Mouse (Mus musculus): ENCODE measurements around the gene Plekhg2.

The Plekhg2 gene

DNA sequence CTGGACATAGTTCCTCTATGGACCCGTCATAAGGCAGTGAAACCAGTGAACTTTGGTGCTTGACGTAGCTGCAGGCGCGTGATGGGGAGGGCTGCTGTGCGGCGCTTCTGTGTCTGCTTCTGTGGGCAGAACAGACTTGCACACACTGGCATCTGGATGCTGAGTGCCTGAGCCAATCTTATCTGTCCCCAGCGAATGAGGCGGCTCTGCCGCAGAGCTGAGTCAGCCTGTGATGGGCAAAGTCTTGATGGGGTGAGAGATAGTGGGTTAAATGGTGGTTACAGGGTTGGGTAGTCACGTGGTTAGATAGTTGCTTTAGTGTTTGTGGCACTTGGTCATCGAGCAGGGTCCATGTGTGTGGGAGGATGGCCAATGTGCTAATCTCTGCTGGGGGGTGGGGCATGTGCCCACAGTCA, 10.6 kb upstream of the Plekhg2 start:
- peak; percentile 100 for DNase-seq (ENCODE audit: low read depth)

DNA sequence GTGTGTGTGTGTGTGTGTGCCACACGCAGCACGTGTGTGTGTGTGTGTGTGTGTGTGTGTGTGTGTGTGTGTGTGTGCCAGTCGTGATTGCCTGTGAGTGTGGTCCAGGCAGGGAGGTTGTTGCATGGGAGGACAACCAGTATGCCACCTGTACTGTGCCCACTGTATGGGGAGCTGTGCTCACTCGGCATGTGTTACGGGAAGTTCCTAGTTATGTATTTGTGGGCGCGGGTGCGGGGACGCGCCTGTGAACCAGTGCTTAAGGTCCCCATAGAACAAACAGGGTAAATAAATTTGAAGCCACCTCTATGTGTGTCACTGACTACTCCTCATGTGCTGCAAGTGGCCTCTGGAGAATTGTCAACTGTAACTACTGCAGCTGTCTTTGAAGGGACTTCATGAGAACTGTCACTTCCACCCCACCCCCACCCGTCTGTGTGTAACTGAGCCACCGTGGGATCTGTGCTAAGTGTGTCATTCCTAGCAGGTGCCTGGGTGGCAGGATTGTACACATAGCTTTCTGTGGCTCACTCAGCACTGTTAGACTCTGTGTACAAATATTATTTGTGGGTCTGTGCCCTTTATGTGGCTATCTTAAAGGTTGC, 10.1 kb upstream of the Plekhg2 start:
- DNase-seq (ENCODE audit: low read depth): no peak

DNA sequence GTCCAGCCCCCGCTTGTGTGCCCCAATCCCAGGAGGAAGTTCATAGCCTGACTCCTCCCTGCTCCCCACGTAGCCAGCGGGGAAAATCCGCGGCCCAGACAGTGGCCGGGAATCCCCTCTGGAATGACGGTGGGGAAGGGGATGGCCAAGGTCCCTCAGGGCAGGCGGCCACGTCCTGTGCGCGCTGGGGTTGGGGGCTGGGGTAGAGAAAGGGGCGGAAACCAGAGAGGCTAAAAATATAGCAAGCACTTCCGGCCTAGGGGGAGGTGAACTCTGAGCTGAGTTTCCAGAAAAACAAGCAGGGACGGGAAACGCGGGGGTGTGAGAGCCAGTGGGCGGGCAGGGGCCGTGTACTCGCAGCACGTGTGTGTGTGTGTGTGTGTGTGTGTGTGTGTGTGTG, 9.5 kb upstream of the Plekhg2 start:
- DNase-seq (ENCODE audit: low read depth): peak; percentile 95

DNA sequence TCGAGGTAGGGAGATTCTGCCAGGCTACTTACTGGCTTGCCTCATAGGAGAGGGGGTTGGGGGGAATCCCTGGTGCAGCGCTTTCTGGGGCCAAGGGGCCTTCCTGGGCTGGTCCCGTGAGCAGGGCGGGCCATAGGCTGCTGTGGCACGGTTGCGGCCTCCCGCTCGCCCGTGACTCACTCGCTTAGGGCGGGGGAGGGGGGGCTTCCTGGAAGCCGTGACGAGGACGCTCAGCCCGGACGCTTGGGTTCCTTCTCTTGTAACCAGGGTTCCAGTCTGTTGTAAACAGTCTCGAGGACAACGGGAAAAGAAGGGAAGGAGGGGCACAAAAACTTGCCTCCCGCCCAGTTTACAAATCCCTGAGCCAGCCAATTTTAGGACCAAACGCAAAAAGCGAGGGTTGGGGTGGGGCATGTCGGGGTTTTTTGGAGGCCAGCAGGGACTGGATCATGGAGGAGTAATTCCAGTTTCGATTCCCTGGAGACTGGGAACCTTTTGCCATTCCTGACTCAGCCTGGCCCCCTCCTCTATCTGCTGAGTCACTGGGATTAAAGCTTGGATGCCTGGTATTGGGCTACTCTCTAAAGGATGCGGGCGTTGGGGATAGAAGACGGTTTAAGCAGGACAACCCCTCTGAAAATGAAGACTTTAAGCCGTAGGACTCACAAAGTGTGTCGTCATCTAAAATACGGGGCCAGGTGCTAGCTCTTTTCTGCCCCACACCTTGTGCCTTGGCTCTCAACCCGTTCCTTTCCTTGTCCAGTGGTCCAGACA, 8.8 kb upstream of the Plekhg2 start:
- peak; percentile 96 for DNase-seq (ENCODE audit: low read depth)

DNA sequence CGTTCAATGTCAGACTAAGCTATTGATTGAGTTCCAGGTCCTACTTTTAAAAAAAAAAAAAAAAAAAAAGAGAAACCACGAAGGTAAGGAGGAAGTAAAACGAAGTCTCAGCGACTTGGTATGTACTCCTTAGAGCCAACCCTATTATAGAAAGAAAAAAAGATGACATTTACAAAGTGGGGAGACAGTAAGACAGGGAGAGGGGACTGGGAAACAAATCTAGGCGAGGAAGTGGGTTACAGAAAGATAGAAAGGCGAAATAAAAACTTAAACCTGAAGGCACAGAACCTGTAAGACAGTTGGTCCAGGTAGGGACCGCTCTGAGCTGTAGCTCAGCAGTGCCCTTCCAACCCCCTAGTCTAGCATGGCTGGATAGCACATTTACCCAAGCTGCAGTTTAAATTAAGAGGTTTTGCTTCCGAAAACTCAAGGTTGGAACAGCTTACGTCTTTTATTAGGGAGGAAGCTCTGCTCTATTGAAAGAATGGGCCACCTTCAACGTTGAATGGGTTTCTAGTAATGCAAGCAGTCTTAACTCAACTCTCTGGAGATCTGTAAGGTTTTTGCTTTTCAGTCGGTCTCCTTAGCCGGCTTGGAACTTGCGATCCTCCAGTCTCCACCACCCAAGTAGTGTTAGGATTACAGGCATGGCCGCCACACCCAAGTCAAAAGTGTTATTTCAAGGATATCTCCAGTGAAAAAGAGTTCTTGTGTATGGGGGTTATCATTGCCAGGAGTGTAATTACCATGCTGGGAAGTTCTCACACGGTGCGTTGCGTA, 8.0 kb upstream of the Plekhg2 start, which contains the start of gene Zfp36:
Gene Zfp36, minus strand, starts transcription at position 17 of the 780 bp plus-strand sequence.
- no peak for DNase-seq (ENCODE audit: low read depth)

DNA sequence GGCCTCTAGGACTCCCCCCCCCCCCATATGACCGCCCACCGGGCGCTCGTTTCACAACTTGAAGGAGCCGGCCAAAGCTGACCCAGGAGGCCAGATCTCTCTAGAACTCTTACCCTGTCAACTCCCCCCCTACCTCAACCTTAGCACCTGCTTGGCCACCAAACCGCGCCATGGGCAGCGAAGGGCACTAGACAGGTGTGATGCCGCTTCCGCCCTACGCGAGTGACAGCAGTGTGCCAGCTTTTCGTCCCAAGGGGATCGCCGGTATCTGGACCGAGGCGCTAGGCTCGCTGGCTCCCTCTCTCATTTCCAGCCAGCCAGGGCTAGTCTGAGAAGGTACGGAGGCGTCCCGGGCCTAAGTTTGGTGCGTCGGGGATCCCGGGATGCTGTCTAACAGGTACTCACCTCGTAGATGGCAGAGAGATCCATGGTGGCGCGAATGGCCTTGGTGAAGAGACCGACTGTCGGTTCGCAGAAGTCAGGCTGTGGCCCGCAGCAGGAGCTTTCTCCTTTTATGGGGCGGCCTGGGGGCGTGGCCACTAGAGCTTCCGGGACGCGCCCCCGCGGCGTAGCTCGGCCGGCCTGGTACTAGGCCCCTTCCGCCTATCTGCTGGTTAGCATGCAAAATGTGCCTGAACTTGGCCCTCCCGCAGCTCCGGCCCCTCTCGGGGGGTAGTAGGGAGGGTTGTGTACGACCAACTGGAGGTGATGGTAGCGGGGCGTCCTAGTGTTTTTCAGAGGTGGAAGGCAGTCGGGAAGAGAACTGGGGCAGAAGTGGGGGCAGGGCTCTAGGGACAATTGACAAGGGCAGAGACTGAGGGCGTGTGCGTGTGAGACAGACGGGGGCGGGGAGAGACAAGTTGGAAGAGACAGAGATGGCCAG, 6.6 kb upstream of the Plekhg2 start:
- DNase-seq (ENCODE audit: low read depth): peak; percentile 96

DNA sequence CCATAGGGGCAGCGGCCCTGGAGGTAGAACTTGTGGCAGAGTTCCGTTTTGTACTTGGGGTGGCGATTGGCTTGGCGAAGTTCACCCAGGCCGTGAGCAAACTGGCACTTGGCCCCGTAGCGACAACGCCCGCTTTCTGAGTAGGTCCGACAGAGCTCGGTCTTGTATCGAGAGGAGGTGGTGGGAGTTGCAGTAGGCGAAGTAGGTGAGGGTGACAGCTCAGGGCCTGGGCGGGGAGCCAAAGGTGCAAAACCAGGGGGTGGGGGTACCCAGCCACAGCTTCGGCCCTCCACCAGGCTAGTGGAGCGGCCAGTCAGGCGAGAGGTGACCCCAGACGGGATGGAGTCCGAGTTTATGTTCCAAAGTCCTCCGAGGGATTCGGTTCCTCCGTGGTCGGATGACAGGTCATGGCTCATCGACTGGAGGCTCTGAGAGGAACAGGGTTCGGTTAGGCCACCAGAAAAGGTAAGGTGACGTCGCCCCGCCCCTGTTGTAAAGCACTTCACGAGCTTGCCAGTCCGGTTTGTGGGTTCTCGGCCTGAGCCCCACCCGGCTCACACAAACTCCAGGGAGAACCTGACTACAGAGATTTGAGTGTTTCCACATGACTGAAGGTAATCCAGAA, 5.8 kb upstream of the Plekhg2 start:
- peak; percentile 70 for DNase-seq (ENCODE audit: low read depth)

DNA sequence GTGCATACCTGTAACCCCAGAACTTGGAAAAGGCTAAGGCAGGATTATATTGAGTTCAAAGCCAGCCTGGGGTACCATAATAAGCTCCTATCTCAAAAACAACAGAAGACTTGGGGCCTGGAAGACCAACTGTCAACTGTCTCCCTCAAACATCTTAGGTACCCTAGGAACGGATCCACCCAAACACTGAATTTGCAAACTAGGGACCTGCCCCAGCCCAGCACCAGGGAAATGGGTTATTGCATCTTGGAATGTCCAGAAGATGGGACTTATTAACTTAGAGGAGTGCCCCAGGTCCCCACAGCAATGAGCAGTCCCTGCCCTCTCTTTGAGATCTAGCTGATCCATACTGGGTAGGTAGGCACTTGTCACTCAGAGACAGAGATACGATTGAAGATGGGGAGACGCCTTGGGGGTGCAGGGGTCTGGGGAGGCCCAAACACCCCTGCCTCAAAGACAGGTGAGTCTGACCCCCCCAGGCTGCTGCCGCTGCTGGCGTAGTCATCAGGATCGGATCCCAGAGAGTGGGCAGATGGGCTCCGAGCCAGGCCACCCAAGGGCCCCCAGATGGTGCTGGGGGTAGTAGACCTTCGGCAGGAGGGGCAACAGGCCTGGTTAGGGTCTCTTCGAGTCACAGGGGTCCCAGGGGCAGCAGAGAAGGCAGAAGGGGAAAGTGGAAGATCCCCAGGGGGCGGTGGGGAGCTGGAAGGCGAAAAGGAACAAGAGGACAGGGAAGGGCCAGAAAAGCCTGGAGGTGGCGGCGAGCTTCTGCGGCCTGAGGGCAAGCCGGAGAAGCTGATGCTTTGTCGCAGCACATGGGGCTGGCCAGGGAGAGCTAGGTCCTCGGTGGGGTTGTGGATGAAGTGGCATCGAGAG, 5.0 kb upstream of the Plekhg2 start:
- DNase-seq (ENCODE audit: low read depth): no peak

DNA sequence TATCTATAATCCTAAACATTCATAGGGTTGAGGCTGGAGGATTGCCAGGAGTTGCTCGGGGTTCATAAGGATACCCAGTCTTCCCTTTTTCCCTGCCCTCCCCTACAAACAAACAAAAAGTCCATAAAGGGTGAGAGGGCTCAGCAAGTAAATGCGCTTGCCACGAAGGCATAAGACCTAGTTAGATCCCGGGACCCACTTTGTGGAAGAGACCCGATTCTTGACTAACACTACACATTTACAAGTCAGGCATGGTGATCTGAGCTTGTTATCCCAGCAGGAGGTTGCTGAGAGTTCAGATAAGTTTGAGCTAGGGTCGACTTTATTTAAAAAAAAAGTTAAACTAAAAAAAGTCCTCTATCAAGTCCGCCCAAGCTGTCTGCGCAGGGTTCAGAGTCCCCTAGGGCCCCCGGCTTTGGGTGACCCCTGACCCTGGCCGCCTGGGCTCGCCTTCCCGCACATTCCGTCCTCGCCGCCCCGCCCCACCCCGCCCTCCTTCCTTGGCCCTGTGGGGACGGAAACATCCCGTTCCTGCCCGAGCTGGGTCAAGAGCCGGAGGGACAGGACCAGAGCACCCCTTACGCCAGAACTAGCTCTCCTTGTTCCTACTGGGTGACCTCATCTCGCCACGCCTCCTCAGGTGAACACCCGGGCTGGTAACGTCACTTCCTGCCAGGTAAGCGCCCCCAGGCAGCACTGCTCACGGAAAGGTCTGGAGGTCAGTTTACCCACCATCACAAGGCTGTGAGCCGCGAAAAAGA, 3.8 kb upstream of the Plekhg2 start:
- peak; percentile 81 for DNase-seq (ENCODE audit: low read depth)

DNA sequence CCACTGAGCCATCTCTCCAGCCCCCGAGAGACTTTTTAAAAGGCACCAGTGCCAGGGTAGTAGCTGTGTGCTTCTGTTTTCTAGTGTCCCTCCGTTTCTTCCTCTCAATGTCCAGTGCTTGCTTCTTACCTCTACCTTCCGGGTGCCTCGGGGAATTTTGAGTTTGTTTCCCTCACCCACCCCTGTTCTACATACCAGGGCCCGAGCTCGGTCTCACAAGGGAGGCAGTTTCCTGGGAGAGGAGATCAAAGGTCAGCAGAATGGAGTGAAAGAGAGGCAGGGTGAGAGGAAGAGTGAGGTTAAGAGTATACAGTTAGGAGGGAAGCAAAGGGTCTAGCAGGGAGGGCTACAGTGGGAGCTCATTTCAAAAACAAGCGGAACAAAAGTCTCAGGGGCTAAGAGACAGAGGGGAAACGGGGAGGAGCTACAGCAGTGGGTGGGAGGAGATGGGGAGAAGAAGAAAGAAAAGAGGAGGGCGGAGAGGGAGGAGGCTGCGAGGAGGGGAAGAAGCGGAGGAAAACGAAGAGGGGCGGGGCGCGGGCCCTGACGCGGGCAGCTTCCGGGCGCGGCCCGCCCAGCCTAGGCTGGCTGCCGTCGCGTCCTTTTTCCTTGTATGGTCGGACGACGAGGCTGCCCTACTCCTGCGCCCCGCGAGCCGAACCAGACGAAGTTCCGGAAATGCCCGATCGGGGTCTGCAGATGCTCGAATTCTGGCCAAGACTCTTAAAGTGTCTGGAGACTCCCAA, 3.0 kb upstream of the Plekhg2 start:
- peak; percentile 97 for DNase-seq (ENCODE audit: low read depth)

DNA sequence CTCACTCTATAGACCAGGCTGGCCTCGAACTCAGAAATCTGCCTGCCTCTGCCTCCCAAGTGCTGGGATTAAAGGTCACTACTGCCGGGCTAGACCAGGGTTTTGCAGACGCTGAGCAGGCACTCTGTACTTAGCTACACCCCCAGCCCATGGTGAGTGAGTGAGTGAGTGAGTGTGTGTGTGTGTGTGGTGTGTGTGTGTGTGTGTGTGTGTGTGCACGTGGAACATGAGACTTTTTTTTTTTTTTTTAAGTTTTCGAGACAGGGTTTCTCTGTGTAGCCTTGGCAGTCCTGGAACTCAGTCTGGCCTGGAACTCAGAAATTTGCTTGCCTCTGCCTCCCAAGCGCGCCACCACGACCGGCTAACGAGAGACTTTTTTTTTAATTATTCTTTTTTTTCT, 2.2 kb upstream of the Plekhg2 start:
- DNase-seq (ENCODE audit: low read depth): no peak

DNA sequence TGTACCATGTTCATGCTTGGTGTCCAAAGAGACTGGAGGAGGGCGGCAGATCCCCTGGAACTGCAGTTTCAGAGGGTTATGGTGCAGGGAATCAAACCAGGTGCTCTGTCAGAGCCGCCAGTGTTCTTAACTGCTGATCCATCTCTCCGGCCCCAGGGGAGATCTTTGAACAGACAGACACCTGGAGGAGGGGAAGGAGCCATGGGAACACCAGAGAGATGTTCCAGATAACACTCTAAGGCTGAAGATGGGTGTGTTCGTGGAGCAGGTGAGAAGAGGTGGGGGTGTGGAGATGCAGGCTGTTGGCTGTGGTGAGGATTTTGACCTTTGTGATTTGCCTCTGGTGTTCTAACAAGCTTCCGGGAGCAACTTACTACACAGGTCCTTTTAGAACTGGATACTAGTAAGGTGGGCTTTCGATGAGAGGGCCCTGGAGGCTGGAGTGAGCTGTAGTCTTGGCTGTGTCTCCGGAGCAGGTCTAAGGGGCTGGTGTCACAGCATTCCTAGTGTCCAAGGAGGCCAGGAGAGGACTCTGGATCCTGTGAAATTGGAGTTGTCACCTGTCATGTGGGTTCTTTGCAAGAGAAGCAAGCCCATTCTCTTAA, 1.6 kb upstream of the Plekhg2 start:
- DNase-seq (ENCODE audit: low read depth): no peak

DNA sequence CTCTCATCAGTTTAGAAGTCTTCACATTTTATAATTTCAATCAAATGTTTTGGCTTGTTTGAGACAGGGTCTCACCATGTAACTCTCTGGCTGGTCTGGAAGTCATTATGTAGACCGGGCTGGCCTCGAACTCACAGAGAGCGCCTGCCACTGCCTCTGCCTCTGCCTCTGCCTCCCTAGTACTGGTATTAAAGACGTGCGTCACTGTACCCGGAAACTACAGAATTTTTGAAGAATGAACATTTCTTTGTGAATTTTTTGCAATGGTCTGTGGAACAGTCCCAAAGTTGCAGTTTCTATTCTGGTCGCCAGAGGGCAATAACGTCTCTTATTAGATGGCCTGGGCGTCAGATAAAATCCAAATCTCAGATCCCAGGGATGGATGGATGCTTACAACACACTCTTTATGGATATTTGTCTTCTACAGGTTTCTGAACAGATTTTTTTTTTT, 757 bp upstream of the Plekhg2 start:
- DNase-seq (ENCODE audit: low read depth): peak; percentile 93

DNA sequence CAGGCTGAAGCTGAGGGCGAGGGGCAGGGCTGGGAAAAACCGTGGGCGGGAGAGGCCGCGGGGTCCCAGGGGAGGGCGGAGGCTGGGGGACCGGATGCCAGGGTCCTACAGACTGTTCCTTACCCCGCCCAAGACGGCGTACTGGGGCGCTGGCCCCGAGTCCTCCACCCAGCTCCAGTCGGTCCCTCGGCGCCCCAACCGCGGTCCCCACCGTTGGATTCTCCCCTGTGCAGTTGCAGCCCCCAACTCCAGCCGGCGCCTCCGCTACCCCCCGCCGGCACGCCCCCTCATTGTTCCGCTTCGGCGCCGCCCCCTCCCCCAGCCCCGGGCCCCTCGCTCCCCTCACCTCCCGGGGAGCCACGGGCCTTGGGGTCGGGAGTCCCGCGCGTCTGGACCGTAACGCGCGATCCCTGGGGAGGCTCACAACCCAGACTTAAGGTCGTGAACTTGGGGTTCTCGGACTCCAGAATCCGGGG, 847 bp downstream of the Plekhg2 start:
- DNase-seq (ENCODE audit: low read depth): no peak

DNA sequence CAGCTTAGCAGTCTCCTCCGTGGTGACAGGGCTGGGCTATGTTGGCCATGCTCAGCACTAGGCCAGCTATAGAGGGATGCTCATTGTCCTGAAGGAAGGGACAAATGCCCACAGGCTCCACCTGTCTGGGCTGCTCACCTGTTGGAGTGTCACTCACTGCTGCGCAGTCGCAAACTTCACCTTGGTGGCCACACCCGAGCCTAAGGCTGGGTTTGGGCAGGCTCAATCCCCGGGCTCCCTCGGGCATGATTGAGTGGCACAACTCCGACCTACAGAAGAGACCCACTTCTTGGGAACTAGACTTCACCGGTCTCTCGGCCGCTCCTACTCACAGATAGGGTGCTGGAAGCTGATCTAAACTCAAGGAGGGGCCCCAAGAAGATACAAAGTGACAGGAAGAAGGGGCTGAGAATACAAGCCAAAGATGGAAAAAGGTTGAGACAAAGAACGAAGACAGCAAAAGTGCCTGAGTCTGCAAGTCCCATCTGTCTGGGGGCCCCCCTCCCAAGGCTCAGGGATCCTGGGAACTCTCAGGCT, 1.4 kb downstream of the Plekhg2 start:
- DNase-seq (ENCODE audit: low read depth): no peak

DNA sequence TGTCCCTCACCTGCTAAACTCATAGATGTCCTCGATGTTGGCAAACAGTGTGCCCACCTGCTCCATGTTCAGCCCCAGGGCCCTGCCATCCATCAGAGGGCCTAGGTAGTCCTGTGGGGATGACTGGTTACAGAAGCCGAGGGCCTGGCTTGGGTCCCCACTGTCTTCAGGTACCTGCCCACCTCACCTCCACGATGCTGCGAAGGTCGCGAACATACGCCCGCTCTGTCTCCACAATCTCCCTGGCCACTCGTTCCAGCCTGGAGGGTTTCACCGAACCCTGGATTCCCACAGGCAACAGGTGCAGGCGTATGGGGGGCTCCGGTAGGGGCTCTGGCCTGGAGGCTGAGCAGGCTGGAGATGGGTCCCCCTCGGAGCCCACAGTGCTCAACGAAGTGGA, 2.3 kb downstream of the Plekhg2 start:
- no peak for DNase-seq (ENCODE audit: low read depth)

DNA sequence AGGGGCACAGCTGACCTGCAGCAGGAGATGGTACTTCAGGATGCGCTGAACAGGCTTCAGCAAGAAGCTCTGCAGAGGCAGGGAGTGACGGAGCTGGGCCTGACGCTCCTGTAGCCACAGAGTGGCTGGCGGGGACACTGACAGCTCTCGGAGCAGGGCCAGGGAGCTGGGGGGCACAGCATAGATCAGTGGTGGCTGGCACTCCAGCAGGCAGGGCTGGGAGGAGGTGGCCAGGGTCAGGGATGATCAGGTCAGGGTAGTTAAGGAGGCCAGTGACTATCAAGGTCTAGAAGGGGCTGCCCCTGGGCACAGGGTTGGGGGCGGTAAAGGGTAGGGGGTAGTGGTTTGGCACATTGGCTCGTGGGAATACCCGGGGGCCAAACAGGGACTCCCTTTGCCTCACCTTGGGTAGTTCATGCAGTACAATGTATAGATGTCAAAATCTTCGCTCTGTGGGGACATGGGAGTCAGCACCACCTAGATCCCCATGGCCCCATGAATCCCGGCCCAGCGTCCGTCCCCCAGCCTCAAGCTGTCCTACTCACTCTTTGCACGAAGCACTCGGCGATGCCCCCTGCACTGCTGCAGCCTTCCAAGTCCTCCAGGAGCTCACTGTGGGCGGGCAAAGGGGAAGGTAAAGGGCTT, 4.0 kb downstream of the Plekhg2 start:
- DNase-seq (ENCODE audit: low read depth): no peak
